Mouse (Mus musculus) CH12.LX (cell line): Measurements from ENCODE around the gene Tpte. TPM values are rescaled to one million over a fixed set of nuclear protein-coding genes. Genes with fewer than 3 reads are reported as not detected.

Source experiments
- DNase-seq: peaks from one replicate; pipeline ENCODE4 v3.0.0-alpha.2; 2013; ENCODE audit errors: extremely low read depth
- H3K27ac ChIP-seq: 2 replicates; pipeline ENCODE4 v1.5.1; 2012; ENCODE audit warnings: low read depth, mild to moderate bottlenecking, control low read depth, moderate library complexity; ENCODE audit not compliant: insufficient read depth
- H3K27me3 ChIP-seq: replicated peaks from 2 replicates; pipeline ENCODE3; 2012; ENCODE audit warnings: inconsistent platforms
- H3K36me3 ChIP-seq, 2 experiments: replicated peaks in 1 of 2; 2 replicates each; pipeline versions ENCODE3 to v1.6.1; 2012; ENCODE audit warnings: inconsistent platforms in 1 of 2, low read length in 1 of 2, mild to moderate bottlenecking in 1 of 2, mixed read lengths in 1 of 2, moderate library complexity in 1 of 2; ENCODE audit not compliant: control insufficient read depth in 1 of 2, insufficient read depth in 1 of 2
- H3K4me1 ChIP-seq, 2 experiments: 2 replicates each; pipeline ENCODE4 v1.6.1; 2012; ENCODE audit warnings: inconsistent platforms in 1 of 2, moderate library complexity in 1 of 2; ENCODE audit not compliant: insufficient read depth in 2 of 2, control insufficient read depth in 1 of 2
- H3K4me2 ChIP-seq: 2 replicates; pipeline ENCODE4 v1.6.1; 2012; ENCODE audit warnings: low read depth, mild to moderate bottlenecking, control low read depth; ENCODE audit not compliant: poor library complexity, insufficient read depth, severe bottlenecking
- H3K4me3 ChIP-seq, 3 experiments: fragments of 150-350 bp in 1 of 3; sonication (generic) in 1 of 3; replicated peaks in 1 of 3; 2 replicates each; pipeline versions ENCODE3 to v1.5.1; 2011 to 2012; ENCODE audit warnings: low read depth in 2 of 3, low read length in 2 of 3, mild to moderate bottlenecking in 2 of 3, moderate library complexity in 2 of 3, control low read depth in 1 of 3, improper control_type of control experiment in 1 of 3, inconsistent platforms in 1 of 3, mixed read lengths in 1 of 3; ENCODE audit not compliant: poor library complexity in 1 of 3
- H3K79me2 ChIP-seq: replicated peaks from 2 replicates; pipeline ENCODE4 v1.6.1; 2012; ENCODE audit warnings: mild to moderate bottlenecking, moderate library complexity; ENCODE audit not compliant: control insufficient read depth, poor library complexity, insufficient read depth, severe bottlenecking; ENCODE audit errors: extremely low read depth
- H3K9ac ChIP-seq: 2 replicates; pipeline ENCODE4 v1.6.1; 2012; ENCODE audit warnings: low read depth, mild to moderate bottlenecking, control low read depth, moderate library complexity; ENCODE audit not compliant: insufficient read depth
- H3K9me3 ChIP-seq: replicated peaks from 2 replicates; pipeline ENCODE3; 2012; ENCODE audit warnings: low read length, inconsistent platforms, mixed read lengths
- BHLHE40 ChIP-seq: IDR thresholded peaks from 2 replicates; pipeline ENCODE4 v1.6.1; 2011; ENCODE audit warnings: mild to moderate bottlenecking, low read depth, low read length, improper control_type of control experiment
- CHD1 ChIP-seq: IDR thresholded peaks from 2 replicates; pipeline ENCODE4 v1.6.1; 2012; ENCODE audit warnings: low read depth, low read length, improper control_type of control experiment, inconsistent platforms
- CTCF ChIP-seq, 2 experiments: IDR thresholded peaks in 1 of 2; conservative IDR thresholded peaks in 1 of 2; 2 replicates each; pipeline ENCODE4 v1.5.1; 2011 to 2012; ENCODE audit warnings: low read depth in 2 of 2, low read length in 2 of 2, improper control_type of control experiment in 1 of 2, inconsistent platforms in 1 of 2, mild to moderate bottlenecking in 1 of 2, moderate library complexity in 1 of 2
- ELF1 ChIP-seq: IDR thresholded peaks from 2 replicates; pipeline ENCODE4 v1.6.1; 2014; ENCODE audit warnings: low read depth, mild to moderate bottlenecking, inconsistent platforms, low read length, improper control_type of control experiment
- EP300 ChIP-seq: IDR thresholded peaks from 2 replicates; pipeline ENCODE4 v1.6.1; 2011; ENCODE audit warnings: low read length, improper control_type of control experiment
- ETS1 ChIP-seq: conservative IDR thresholded peaks from 2 replicates; pipeline ENCODE4 v1.6.1; 2012; ENCODE audit warnings: low read depth, mild to moderate bottlenecking, inconsistent platforms, low read length, improper control_type of control experiment, moderate library complexity
- IRF4 ChIP-seq: IDR thresholded peaks from 2 replicates; pipeline ENCODE4 v1.6.1; 2014; ENCODE audit warnings: low read depth, mild to moderate bottlenecking, inconsistent platforms, low read length, improper control_type of control experiment
- JUN ChIP-seq: IDR thresholded peaks from 2 replicates; pipeline ENCODE4 v1.6.1; 2011; ENCODE audit warnings: low read depth, mild to moderate bottlenecking, low read length, improper control_type of control experiment, moderate library complexity; ENCODE audit not compliant: insufficient read depth
- KAT2A ChIP-seq: IDR thresholded peaks from 2 replicates; pipeline ENCODE4 v1.6.1; 2012; ENCODE audit warnings: low read length, improper control_type of control experiment, inconsistent platforms; ENCODE audit not compliant: insufficient replicate concordance
- MEF2A ChIP-seq: IDR thresholded peaks from 2 replicates; pipeline ENCODE4 v1.6.1; 2014; ENCODE audit warnings: low read depth, mild to moderate bottlenecking, inconsistent platforms, low read length, improper control_type of control experiment, borderline replicate concordance
- MYC ChIP-seq: IDR thresholded peaks from 2 replicates; pipeline ENCODE4 v1.6.1; 2011; ENCODE audit warnings: low read depth, mild to moderate bottlenecking, improper control_type of control experiment, low read length
- NELFE ChIP-seq: IDR thresholded peaks from 2 replicates; pipeline ENCODE4 v1.6.1; 2011; ENCODE audit warnings: low read depth, low read length, improper control_type of control experiment
- NRF1 ChIP-seq: IDR thresholded peaks from 2 replicates; pipeline ENCODE4 v1.6.1; 2014; ENCODE audit warnings: low read depth, mild to moderate bottlenecking, inconsistent platforms, low read length, improper control_type of control experiment, moderate library complexity
- POLR2A ChIP-seq: IDR thresholded peaks from 2 replicates; pipeline ENCODE4 v1.6.1; 2011; ENCODE audit warnings: low read depth, mild to moderate bottlenecking, improper control_type of control experiment, low read length
- POLR2AphosphoS2 ChIP-seq: IDR thresholded peaks from 2 replicates; pipeline ENCODE4 v1.6.1; 2011; ENCODE audit warnings: low read depth, low read length, improper control_type of control experiment
- RAD21 ChIP-seq: IDR thresholded peaks from 2 replicates; pipeline ENCODE4 v1.6.1; 2011; ENCODE audit warnings: low read depth, mild to moderate bottlenecking, low read length, improper control_type of control experiment, moderate library complexity
- UBTF ChIP-seq: IDR thresholded peaks from 2 replicates; pipeline ENCODE4 v1.6.1; 2012; ENCODE audit warnings: low read depth, mild to moderate bottlenecking, inconsistent platforms, low read length, improper control_type of control experiment, moderate library complexity
- USF2 ChIP-seq: conservative IDR thresholded peaks from 2 replicates; pipeline ENCODE4 v1.6.1; 2011; ENCODE audit warnings: low read depth, low read length, improper control_type of control experiment
- ZKSCAN1 ChIP-seq: IDR thresholded peaks from 2 replicates; pipeline ENCODE4 v1.6.1; 2012; ENCODE audit warnings: low read depth, inconsistent platforms, low read length, improper control_type of control experiment, borderline replicate concordance
- ZMIZ1 ChIP-seq: IDR thresholded peaks from 2 replicates; pipeline ENCODE4 v1.6.1; 2012; ENCODE audit warnings: low read depth, mild to moderate bottlenecking, inconsistent platforms, low read length, improper control_type of control experiment
- ZNF384 ChIP-seq: IDR thresholded peaks from 2 replicates; pipeline ENCODE4 v1.6.1; 2012; ENCODE audit warnings: low read depth, low read length, improper control_type of control experiment, inconsistent platforms
- dilution Hi-C: fragments of 300-500 bp; cut with MboI; formaldehyde crosslinking; loops from 2 replicates; pipeline ENCODE4 v1.14.3; 2020; ENCODE audit warnings: low sequenced_read_pairs; ENCODE audit not compliant: extremely low pct_unique_long_range_greater_than_20kb, extremely low pct_ligation_motif_present
- in situ Hi-C: fragments of 300-500 bp; cut with MboI; formaldehyde crosslinking; loops from 3 replicates; pipeline ENCODE4 v1.14.3; 2019; ENCODE audit warnings: low sequenced_read_pairs, low pct_ligation_motif_present, low pct_unique_long_range_greater_than_20kb, mixed read lengths
- polyA plus RNA-seq: library from polyadenylated mRNA; unstranded; fragments of >175 nt; gene quantifications from 2 replicates; pipeline ENCODE4 v1.2.1, GENCODE M21; 2012; ENCODE audit warnings: low read depth; ENCODE audit not compliant: insufficient read length
- total RNA-seq, 2 experiments: library from RNA; depleted of rRNA; stranded (reverse); fragments of 300-350 nt in 1 of 2; fragments of >200 nt in 1 of 2; gene quantifications; 2 replicates each; pipeline ENCODE4 v1.2.3; 2012 to 2014

Gene Tpte
- total and polyA plus RNA-seq, 3 experiments: not detected

DNA sequence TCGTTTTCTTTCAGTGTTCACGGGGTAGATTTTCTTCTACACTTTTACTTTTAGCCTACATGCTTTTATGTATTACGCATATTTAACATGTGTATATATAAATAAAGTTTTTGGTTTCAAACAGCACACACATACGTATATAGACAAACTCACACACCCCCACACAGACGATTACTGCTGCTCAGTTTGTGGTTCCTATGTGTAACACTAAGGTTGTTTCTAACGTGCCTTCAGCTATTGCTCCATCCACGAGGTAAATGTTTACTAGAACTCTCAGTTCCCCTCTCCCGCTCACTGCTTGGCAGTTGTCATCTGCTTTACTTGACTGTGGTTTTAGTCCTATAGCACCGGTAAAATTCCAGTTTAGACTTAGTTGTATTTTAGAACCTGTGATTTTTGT, 34.2 kb upstream of the Tpte start:
- no peak for DNase-seq
- Histone ChIP-seq H3K79me2 (no peaks in the 10 kb centered on the region), H3K4me2 (0 out of 2 replicates have a peak overlapping the region, but pooled peaks have one; percentile 44), H3K4me3 (no peak overlapping the region), H3K4me1 (peaks cover 0 to 19% of the 10 kb centered on the region in 2 experiments; a peak in 2 of 4 replicates), H3K9ac (no peak overlapping the region), H3K9me3 (peaks cover 4% of the 10 kb centered on the region), H3K27me3 (no peaks in the 10 kb centered on the region), H3K27ac (no peak overlapping the region), H3K36me3 (no peaks in the 10 kb centered on the region)
- in situ Hi-C loops (no loop called here), dilution Hi-C loops (no loop called here)
- TF ChIP-seq ETS1 (no peak), IRF4 (0 out of 2 replicates have a peak, but pooled peaks have one; percentile 22), UBTF (no peak), CHD1 (no peak), NELFE (no peak), ZMIZ1 (no peak), MYC (no peak), ELF1 (no peak)

DNA sequence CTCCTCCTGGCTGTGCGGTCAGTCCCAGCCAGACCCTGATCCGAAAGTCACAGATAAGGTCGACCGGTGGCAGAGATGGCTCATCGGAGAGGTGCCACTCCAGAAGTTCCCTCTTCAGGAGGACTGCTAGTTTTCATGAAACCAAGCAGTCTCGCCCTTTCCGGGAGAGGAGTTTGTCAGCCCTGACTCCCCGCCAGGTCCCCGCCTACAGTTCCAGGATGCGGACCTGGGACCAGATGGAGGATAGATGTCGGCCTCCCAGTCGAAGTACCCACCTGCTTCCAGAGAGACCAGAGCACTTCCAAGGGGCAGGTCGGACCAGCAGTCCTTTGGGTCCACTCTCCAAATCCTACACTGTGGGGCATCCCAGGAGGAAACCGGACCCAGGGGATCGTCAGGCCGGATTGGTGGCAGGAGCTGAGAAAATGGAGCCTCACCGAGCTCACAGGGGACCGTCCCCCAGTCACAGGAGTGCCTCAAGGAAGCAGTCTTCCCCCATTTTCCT, 24.2 kb upstream of the Tpte start:
- in situ Hi-C loops: no loop called here
- DNase-seq: no peak
- Histone ChIP-seq H3K4me1 (peaks cover 0 to 8% of the 10 kb centered on the region in 2 experiments; a peak in 2 of 4 replicates), H3K4me3 (no peak overlapping the region), H3K9me3 (peaks cover 2% of the 10 kb centered on the region), H3K9ac (no peak overlapping the region), H3K36me3 (peaks cover 0 to 6% of the 10 kb centered on the region in 2 experiments), H3K27me3 (no peaks in the 10 kb centered on the region), H3K27ac (no peak overlapping the region), H3K79me2 (no peaks in the 10 kb centered on the region), H3K4me2 (no peak overlapping the region)
- dilution Hi-C loops: no loop called here
- TF ChIP-seq RAD21 (no peak), USF2 (no peak), ZNF384 (no peak), JUN (no peak), NRF1 (no peak), NELFE (no peak), EP300 (no peak), MYC (no peak), BHLHE40 (no peak), POLR2AphosphoS2 (no peak), POLR2A (no peak), CTCF (conservative IDR thresholded peaks at IDR 0.05 in 1 of 2, IDR thresholded peaks at IDR 0.05 in 1 of 2; ENCODE audit: low read depth in 2 of 2, low read length in 2 of 2) (no peak), MEF2A (no peak), KAT2A (no peak), ZKSCAN1 (no peak)
